Mouse (Mus musculus) fibroblast of lung, adult 2 months (primary cell): ENCODE data around the gene Cpa2.

ENCODE experiments used
- DNase-seq: peaks from one replicate; pipeline ENCODE4 v3.0.0-alpha.2; 2011; ENCODE audit warnings: low read depth

Gene Cpa2

GRCm38 (mm10) chr6:30541009-30541799 lies at the start of gene Cpa2:
Gene Cpa2 (plus strand): TSS chr6:30541582.
- DNase-seq = no peak

- no peak for DNase-seq
Measured at GRCm38 (mm10) chr6:30499049-30499448, 42.3 kb upstream of the Cpa2 start.

GRCm38 (mm10) chr6:30508824-30509223 lies 32.6 kb upstream of the Cpa2 start:
- no peak for DNase-seq

- DNase-seq = peak; percentile 94
Measured at GRCm38 (mm10) chr6:30509265-30510239, 31.8 kb upstream of the Cpa2 start, which contains the start of the genes Tmem209 and Ssmem1. Gene Tmem209 (minus strand): TSS chr6:30509783. Gene Ssmem1 (plus strand): TSS chr6:30509849.

GRCm38 (mm10) chr6:30510291-30510690 lies 31.1 kb upstream of the Cpa2 start:
- DNase-seq = no peak

GRCm38 (mm10) chr6:30514242-30514641 lies 27.1 kb upstream of the Cpa2 start:
- DNase-seq = no peak

- DNase-seq = no peak
Measured at GRCm38 (mm10) chr6:30520400-30520799, 21.0 kb upstream of the Cpa2 start.

- no peak for DNase-seq
Measured at GRCm38 (mm10) chr6:30525456-30526332, 15.7 kb upstream of the Cpa2 start.

- DNase-seq = no peak
Measured at GRCm38 (mm10) chr6:30526586-30527515, 14.5 kb upstream of the Cpa2 start.

- no peak for DNase-seq
Measured at GRCm38 (mm10) chr6:30528800-30529199, 12.6 kb upstream of the Cpa2 start.

GRCm38 (mm10) chr6:30535340-30535739 lies 6.0 kb upstream of the Cpa2 start:
- no peak for DNase-seq

- DNase-seq = no peak
Measured at GRCm38 (mm10) chr6:30538240-30538639, 3.1 kb upstream of the Cpa2 start.

- no peak for DNase-seq
Measured at GRCm38 (mm10) chr6:30538800-30539199, 2.6 kb upstream of the Cpa2 start.

- DNase-seq = no peak
Measured at GRCm38 (mm10) chr6:30542277-30542676, 895 bp downstream of the Cpa2 start.

GRCm38 (mm10) chr6:30543077-30543476 lies 1.7 kb downstream of the Cpa2 start:
- DNase-seq = no peak

GRCm38 (mm10) chr6:30543851-30544250 lies 2.5 kb downstream of the Cpa2 start:
- DNase-seq = no peak

GRCm38 (mm10) chr6:30545689-30546088 lies 4.3 kb downstream of the Cpa2 start:
- DNase-seq = no peak

GRCm38 (mm10) chr6:30546571-30547273 lies 5.3 kb downstream of the Cpa2 start:
- no peak for DNase-seq

GRCm38 (mm10) chr6:30547274-30547645 lies 5.9 kb downstream of the Cpa2 start:
- DNase-seq = no peak
